Mouse (Mus musculus) cerebellum, adult 9-11 months (tissue): Measurements from ENCODE around the gene Smpd3.

Experiments used
- DNase-seq: peaks from one replicate; pipeline ENCODE4 v3.0.0; 2022

Gene Smpd3

DNA sequence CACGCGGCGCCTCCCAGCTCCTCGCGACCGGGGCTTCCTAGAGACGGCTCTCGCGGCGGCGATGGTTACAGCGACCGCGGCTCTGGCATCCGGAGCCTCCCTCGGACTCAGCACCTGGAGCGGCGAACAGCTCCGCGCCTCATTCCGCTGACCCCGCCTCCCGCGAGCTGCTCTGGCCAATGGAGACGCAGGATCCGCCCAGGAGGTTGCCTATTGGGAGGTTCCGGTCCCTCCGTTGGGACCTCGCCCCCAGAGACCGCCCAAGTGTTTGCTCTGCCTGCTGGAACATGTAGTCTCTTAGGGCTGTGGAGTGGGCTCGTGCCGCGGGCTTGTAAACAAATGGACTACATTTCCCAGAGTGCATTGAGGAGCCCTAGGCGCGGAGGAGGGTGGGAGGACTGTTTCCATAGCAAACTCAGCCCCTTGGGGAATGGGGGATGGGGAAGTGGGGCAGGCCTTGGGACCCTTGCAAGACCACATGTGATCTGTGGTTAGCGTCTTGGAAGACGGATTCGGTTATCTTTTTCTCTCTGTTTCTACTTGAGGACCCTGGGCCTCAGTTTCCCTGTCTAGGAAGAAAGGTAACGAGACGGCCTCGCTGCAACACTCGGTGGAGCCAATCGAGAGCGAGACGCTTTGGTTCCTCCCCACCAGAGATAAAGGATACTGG is at the start of gene Smpd3:
Gene Smpd3 (minus strand): TSS at position 137 of the 670 bp plus-strand sequence.
- peak; percentile 100 for DNase-seq

GRCm38 (mm10) chr8:106381026-106381425 is 43.2 kb upstream of the Smpd3 start:
- no peak for DNase-seq

DNA sequence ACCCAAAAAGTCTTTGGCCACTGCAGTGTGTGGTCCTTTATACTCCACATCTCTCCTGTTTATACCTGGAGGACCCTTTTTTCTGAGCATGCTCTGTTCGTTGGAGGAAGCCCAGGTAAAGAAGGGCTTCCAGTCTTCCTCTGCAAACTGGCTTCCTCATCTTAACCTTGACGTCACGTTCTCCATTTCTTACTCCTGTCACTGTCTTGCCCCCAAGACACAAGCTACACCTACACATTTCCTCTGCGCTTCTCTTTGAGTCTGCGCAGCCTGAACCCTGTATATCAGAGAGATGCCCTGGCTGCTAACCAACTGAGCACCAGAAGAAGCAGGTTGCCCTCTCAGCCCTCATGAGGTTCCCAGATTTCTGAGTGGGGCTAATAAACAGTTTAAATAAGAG is 41.6 kb upstream of the Smpd3 start:
- DNase-seq, result no peak

DNA sequence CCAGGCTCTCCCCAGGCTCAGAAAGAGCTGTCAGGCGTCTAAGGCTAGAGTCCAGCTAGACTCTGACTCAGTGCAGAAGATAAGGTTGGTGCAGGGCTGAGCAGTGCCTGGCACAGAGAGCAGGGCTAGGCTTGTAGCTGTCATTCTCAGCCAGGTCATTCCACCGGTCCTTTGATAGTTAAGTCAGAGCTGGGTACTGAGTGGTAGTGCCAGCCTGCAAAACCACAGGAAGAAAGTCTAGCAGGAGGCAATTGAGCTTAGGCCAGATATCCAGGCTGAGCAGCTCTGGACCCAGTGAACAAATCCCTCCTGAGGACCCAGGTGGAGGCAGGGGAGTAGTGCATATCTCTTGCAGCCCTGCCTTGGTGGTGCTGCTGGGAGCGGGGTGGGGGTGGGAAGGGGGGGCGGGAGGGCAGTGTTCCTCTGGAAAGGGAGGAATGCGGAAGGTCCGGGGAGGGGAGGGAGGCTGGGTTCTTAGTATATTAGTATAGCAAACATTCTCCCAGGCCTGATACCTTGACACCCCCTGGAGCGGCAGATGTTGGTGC is 40.8 kb upstream of the Smpd3 start:
- peak; percentile 14 for DNase-seq

DNA sequence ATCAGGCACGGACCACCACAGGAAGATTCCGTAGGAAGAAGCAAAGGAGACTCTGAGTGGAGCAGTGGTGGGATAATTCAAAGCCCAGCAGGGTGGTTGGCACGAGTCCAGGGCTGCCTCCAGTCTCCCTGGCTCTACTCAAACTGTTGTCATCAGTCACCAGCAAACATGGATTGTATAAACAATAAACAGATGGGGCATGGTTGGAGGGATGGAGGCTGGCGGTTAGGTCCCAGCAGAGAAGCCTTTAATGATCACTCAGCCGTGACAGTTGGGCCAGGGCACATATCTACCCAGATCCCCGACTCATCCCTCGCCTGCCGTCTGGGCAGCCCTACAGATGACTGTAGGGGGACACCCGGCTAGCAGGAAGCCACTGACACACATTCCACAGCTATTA is 39.1 kb upstream of the Smpd3 start:
- DNase-seq, result peak; percentile 41

DNA sequence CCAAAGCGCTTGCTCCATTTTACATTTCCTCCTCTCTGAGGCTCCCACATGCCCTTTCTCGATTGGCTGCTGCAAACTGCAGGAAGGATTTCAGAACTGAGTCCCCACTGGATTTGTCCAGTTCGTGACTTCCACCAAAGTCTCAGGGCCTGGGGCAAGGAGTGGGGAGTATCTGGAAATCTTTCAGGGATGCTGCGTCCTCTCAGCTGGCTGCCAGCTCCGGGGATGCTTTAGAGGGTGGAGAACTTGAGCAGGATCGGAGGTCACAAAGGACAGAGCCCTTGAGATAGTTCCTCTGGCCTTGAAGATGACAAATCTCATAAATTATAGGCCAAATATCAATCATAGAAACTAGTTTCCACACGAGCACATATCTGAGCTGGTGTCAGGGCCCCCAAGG is 38.2 kb upstream of the Smpd3 start:
- DNase-seq, result no peak

DNA sequence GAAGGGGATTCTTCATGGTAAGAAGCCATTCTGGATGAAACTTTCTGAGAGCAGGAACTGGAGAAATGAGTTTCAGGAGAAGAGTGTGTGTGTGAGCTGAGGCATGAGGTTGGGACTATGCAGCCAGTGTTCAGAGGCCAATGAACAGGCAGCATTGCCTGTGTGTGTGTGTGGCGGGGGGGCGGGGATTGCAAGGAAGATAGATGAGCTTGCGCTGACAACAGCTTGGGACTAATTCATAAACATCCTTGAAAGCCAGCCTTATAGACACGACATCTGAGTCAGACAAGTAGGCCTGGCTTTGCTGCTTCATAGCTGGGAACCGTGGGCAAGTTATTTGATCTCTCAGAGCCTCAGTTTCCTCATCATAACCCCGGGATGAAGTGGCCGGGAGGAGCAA is 31.3 kb upstream of the Smpd3 start:
- DNase-seq, result no peak

GRCm38 (mm10) chr8:106368501-106368900 is 30.7 kb upstream of the Smpd3 start:
- DNase-seq, result no peak

- DNase-seq, result no peak
Observed at GRCm38 (mm10) chr8:106364837-106365236, 27.0 kb upstream of the Smpd3 start.

GRCm38 (mm10) chr8:106364278-106364677 is 26.5 kb upstream of the Smpd3 start:
- no peak for DNase-seq

DNA sequence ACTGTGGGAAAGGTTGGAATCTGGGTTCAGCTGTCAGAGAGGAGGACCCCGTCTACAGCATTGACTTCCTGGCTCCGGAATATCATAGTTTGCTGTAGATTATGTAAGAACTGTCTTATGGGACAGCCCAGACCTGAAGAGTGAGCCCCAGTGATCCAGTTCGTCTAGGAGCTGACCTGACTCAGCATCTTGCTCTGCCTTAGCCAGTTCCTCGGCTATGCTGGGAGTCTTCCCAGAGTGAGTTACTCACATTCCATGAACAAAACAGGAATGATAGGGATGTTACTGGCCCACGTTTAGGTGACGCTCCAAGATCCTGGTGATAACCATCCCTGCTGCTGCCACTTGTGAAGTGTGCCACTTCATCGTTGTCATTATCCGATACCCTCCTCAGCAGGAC is 25.5 kb upstream of the Smpd3 start:
- no peak for DNase-seq

GRCm38 (mm10) chr8:106359650-106360338 is 22.0 kb upstream of the Smpd3 start:
- DNase-seq, result no peak

- DNase-seq, result no peak
Observed at GRCm38 (mm10) chr8:106351135-106351534, 13.3 kb upstream of the Smpd3 start.

DNA sequence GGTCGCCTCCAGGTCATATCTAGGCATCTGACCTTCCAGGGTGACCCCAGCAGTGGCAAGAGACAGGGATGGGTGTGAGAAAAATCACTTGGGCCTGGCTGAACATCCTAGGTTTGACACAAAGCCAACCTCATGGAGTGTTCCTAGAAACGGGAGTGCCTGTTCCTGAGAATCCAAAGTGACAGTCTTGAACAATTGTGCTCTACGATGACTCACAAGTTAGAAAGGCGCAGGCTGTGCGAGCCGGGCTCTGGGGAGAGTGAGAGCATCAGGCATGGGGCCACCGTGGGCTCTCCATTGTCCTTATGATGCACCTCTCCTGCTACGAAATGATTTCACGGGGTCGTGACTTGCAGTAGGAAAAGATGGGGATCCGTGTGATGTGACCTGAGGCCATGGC is 11.6 kb upstream of the Smpd3 start:
- no peak for DNase-seq

- DNase-seq, result no peak
Observed at GRCm38 (mm10) chr8:106346123-106346522, 8.3 kb upstream of the Smpd3 start.

- no peak for DNase-seq
Observed at GRCm38 (mm10) chr8:106343471-106343870, 5.7 kb upstream of the Smpd3 start.

- DNase-seq, result no peak
Observed at GRCm38 (mm10) chr8:106342828-106343227, 5.0 kb upstream of the Smpd3 start.

DNA sequence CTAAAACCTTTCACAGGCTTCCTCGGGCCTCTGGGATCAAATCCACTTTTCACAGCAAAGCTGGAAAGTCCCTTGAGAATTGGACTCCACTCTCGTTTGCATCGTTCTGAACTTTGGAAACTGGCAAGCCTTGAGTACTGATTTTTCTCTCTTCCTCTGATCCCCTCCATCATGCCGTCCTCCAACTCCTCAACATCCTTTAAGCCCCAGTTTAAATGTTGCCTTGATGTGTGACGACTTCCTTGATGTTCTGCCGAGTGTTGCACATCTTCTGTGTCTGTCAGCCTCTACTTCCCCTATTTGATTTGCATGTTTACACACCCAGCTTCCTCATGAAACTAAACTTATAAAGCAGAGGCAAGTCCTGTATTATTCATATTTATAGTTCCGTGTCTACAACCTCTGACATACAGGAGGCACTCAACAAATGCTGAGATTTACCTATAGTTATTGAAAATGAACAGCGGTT is 987 bp upstream of the Smpd3 start:
- DNase-seq, result peak; percentile 42

DNA sequence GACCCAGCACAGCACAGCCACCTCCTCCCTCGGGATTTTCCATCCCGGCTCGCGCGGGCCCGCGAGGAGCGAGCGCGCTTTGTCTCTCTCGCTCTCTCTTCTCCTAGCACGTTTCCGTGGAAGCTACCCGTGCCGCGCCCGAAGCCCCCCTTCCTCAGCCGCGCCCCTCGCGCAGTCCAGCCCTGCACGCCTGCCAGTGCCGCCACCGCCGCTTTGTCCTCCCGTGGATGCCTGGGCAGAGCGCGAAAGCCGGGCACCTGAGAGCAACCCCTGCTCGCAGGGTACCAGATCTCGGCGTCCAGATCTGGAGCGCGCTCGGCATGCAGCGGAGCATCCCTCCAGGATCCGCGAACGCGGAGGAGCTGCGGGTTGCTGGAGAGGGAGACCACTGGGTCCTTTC is 1.2 kb downstream of the Smpd3 start:
- peak; percentile 53 for DNase-seq

- peak; percentile 25 for DNase-seq
Observed at GRCm38 (mm10) chr8:106336031-106336430, 1.8 kb downstream of the Smpd3 start.

DNA sequence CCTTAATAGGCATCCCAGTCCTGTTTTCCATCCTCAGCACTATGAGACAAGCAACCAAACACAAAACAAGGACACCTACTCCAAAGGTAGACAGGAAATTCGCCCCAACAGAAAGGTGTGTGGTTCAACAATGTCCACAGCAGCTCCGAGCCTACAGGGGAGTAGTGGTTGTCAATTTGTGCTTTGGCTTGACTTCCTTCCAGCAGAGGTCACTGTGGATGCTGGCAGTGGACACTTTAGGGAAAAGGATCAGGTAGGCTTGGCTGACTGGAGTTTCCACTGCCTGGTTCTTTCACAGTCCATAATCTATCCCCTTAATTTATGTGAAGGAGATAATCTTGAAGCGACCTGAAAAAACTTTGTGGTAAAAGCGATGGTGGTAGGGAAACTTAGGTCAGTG is 2.6 kb downstream of the Smpd3 start:
- DNase-seq, result peak; percentile 40

GRCm38 (mm10) chr8:106333346-106333745 is 4.4 kb downstream of the Smpd3 start:
- DNase-seq, result no peak

GRCm38 (mm10) chr8:106332498-106332897 is 5.3 kb downstream of the Smpd3 start:
- no peak for DNase-seq

GRCm38 (mm10) chr8:106326624-106327023 is 11.2 kb downstream of the Smpd3 start:
- DNase-seq, result no peak
